Mouse (Mus musculus) bone marrow macrophage, adult 2 months (primary cell): ENCODE results near the gene Rad51b.

Source experiments
- CTCF ChIP-seq: IDR thresholded peaks from 2 replicates; pipeline ENCODE4 v1.5.1; 2012; ENCODE audit warnings: low read depth, mild to moderate bottlenecking, low read length, moderate library complexity
- POLR2A ChIP-seq: IDR thresholded peaks from 2 replicates; pipeline ENCODE4 v1.6.1; 2012; ENCODE audit warnings: mild to moderate bottlenecking, low read depth, low read length, borderline replicate concordance

GRCm38 (mm10) chr12:79812422-79812821 lies 515.3 kb downstream of the Rad51b start:
- TF ChIP-seq CTCF (no peak), POLR2A (no peak)
